Mouse (Mus musculus) embryonic facial prominence, embryonic 10.5 days (tissue): ENCODE measurements around the gene Glrx2. TPM values are rescaled to one million over a fixed set of nuclear protein-coding genes. Genes with fewer than 3 reads are reported as not detected.

ENCODE experiments used
- DNase-seq: peaks from one replicate; pipeline ENCODE4 v3.0.0-alpha.2; 2017; ENCODE audit warnings: low spot score
- H3K27ac ChIP-seq: fragments of 300-500 bp; sonication (generic); replicated peaks from 2 replicates; pipeline ENCODE4 v1.5.1; 2016; ENCODE audit warnings: mild to moderate bottlenecking
- H3K27me3 ChIP-seq: fragments of 300-500 bp; sonication (generic); replicated peaks from 2 replicates; pipeline ENCODE4 v1.6.1; 2016; ENCODE audit warnings: low read depth, mild to moderate bottlenecking; ENCODE audit not compliant: poor library complexity, severe bottlenecking
- H3K36me3 ChIP-seq: fragments of 300-500 bp; sonication (generic); replicated peaks from 2 replicates; pipeline ENCODE4 v1.6.1; 2016; ENCODE audit warnings: mild to moderate bottlenecking, moderate library complexity
- H3K4me1 ChIP-seq: fragments of 300-500 bp; sonication (generic); 2 replicates; pipeline ENCODE4 v1.6.1; 2016
- H3K4me3 ChIP-seq: fragments of 300-500 bp; sonication (generic); 2 replicates; pipeline ENCODE4 v1.5.1; 2016; ENCODE audit warnings: mild to moderate bottlenecking, moderate library complexity
- H3K9me3 ChIP-seq: fragments of 300-500 bp; sonication (generic); 2 replicates; pipeline ENCODE4 v1.6.1; 2016; ENCODE audit warnings: mild to moderate bottlenecking
- WGBS: fragments of 180-500 bp; shearing (Covaris S2); methylation state at CpG from one replicate; pipeline ENCODE4 v1.1.7; 2016; 5-methylcytosine and 5-hydroxymethylcytosine counted together
- polyA plus RNA-seq: library from polyadenylated mRNA; unstranded; fragments of >200 nt; fragmentation: Nextera tagmentation; extraction: Ambion mirVana; gene quantifications from 2 replicates; pipeline ENCODE4 v1.2.1, GENCODE M21; 2016

Gene Glrx2
- polyA plus RNA-seq, 1 experiment from 2014 or later: 79.7 TPM

DNA sequence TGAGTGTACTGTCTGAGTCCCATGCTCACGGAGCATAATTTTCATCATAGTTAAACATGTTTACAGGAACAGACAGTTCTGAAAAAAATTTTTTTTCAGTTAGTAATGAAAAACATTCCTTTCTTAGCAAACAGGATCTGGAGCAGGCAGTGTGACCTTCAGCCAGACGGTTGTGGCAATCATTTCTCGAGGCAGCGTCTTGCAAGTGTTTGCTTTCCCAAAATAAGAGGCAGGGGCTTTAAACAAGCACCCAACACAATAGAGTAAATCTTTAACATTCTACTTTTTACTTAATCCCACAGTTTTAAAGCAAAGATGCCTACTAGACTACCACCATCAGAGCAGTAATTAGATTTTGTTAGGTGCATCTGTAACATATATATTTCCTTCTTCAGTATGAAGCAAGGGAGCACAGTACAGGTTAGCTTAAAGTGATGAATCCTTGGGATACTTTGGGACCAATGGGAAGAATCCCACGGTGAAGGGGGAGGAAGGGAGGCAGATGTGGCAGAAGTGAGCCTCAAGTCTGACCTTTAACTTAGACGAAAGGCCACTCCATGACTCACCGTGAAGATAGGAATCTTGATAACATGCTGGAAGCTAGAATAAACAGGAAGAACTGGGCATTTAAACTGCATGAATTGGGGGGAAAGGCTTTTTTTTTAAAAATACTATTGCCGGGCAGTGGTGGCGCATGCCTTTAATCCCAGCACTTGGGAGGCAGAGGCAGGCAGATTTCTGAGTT, 11.7 kb downstream of the Glrx2 start:
- no peak overlapping the region for H3K4me3 ChIP-seq
- no peak overlapping the region for H3K27ac ChIP-seq
- H3K9me3 ChIP-seq: no peaks in the 10 kb centered on the region
- no peaks in the 10 kb centered on the region for H3K36me3 ChIP-seq
- no peaks in the 10 kb centered on the region for H3K4me1 ChIP-seq
- WGBS: 76% methylated on average over 9 of the region's 9 CpGs
- no peak for DNase-seq
- no peaks in the 10 kb centered on the region for H3K27me3 ChIP-seq

DNA sequence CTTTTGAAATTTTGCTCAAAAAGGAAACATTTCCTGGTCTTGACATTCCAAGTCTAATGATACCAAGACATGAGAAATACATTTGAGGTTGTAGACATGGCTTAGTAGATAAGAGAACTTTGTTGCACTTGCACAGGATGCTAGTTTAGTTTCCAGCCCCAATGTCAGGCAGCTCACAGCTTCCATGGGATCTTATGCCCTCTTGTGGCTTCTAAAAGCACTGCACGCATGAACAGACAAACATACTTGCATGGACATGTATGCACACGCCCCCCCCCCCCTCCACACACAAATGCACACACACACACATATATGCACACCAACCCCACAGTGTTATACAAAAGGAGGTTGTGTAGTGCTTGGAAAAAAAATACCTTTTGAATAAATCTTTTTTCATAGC, 14.8 kb downstream of the Glrx2 start:
- DNase-seq: peak; percentile 27
- no peak overlapping the region for H3K4me3 ChIP-seq
- 73% methylated on average over 2 of the region's 2 CpGs for WGBS
- no peaks in the 10 kb centered on the region for H3K9me3 ChIP-seq
- no peaks in the 10 kb centered on the region for H3K27me3 ChIP-seq
- no peaks in the 10 kb centered on the region for H3K4me1 ChIP-seq
- no peak overlapping the region for H3K27ac ChIP-seq
- H3K36me3 ChIP-seq: no peaks in the 10 kb centered on the region

DNA sequence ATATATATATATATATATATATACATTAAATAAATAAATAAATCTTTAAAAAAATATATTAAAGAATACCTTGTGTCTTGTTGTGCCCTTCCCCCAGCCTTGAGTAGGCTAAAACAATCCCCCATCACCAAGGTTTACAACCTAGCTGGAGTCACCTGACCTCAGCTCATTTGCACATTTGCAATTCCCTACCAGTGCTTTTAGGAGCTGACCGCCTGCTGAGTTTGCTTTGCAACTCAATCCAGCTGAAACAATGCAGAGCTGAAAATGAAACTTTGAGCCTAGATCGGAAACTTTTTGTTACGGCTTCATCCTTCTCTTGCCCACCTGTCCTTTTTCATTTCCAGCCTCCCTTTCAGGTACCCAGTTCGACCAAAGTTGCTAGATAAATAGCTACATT, 15.6 kb downstream of the Glrx2 start:
- Histone ChIP-seq H3K27me3 (no peaks in the 10 kb centered on the region), H3K4me3 (no peak overlapping the region), H3K9me3 (no peaks in the 10 kb centered on the region), H3K36me3 (no peaks in the 10 kb centered on the region), H3K27ac (no peak overlapping the region), H3K4me1 (no peaks in the 10 kb centered on the region)
- 44% methylated on average over 4 of the region's 4 CpGs for WGBS
- no peak for DNase-seq

DNA sequence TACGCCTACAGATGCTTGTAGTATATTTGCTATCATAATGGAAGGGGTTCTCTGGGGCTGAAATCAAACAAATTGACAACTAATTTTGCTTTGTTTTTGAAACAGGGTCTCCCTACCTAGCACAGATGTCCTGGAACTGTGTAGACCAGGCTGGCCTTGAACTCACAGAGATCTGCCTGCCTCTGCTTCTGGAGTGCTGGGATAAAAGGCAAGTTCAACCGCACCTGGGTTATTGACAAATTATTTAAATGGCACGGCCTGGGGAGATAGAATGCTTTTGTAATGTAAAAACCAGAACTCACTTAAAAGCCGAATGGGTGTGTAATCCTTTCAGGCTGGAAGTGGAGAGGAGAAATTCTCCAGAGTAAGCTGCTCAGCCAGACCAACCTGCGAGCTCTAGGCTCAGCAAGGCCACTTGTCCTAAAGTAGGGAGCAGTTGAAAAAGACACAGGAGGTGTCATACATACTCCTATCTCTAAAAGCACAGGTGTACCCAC, 17.8 kb downstream of the Glrx2 start:
- no peak overlapping the region for H3K4me3 ChIP-seq
- no peak for DNase-seq
- no peak overlapping the region for H3K27ac ChIP-seq
- no peaks in the 10 kb centered on the region for H3K36me3 ChIP-seq
- 82% methylated on average over 5 of the region's 5 CpGs for WGBS
- H3K27me3 ChIP-seq: 0 out of 2 replicates have a peak, but pooled peaks cover 4% of the 10 kb centered on the region
- H3K4me1 ChIP-seq: no peaks in the 10 kb centered on the region
- H3K9me3 ChIP-seq: no peaks in the 10 kb centered on the region

DNA sequence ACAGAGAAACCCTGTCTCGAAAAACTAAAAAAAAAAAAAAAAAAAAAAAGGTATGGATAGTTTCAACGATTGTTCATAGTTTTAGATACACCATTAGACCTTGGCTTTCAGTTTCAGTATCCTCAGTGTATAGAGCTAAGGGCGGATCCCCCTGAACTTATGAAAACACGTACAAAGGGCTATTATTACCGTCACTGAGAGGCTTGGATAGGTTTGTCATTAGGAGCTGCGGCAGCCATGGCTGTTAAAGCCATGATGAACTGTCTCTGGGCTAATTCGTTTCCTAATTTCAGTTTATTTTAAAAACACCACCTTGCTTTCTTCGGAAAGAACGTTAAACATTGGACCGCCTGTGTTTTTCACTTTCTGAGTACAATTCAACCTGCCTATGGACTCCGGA, 22.7 kb downstream of the Glrx2 start:
- WGBS: 32% methylated on average over 11 of the region's 11 CpGs
- H3K36me3 ChIP-seq: peaks cover 15% of the 10 kb centered on the region
- no peak for DNase-seq
- peak overlapping the region; percentile 84 for H3K4me3 ChIP-seq
- peak overlapping the region; percentile 93; the same call in 1 of the 2 replicates for H3K27ac ChIP-seq
- H3K27me3 ChIP-seq: 0 out of 2 replicates have a peak, but pooled peaks cover 4% of the 10 kb centered on the region
- peaks cover 7% of the 10 kb centered on the region; the same call in 1 of the 2 replicates for H3K4me1 ChIP-seq
- no peaks in the 10 kb centered on the region for H3K9me3 ChIP-seq

DNA sequence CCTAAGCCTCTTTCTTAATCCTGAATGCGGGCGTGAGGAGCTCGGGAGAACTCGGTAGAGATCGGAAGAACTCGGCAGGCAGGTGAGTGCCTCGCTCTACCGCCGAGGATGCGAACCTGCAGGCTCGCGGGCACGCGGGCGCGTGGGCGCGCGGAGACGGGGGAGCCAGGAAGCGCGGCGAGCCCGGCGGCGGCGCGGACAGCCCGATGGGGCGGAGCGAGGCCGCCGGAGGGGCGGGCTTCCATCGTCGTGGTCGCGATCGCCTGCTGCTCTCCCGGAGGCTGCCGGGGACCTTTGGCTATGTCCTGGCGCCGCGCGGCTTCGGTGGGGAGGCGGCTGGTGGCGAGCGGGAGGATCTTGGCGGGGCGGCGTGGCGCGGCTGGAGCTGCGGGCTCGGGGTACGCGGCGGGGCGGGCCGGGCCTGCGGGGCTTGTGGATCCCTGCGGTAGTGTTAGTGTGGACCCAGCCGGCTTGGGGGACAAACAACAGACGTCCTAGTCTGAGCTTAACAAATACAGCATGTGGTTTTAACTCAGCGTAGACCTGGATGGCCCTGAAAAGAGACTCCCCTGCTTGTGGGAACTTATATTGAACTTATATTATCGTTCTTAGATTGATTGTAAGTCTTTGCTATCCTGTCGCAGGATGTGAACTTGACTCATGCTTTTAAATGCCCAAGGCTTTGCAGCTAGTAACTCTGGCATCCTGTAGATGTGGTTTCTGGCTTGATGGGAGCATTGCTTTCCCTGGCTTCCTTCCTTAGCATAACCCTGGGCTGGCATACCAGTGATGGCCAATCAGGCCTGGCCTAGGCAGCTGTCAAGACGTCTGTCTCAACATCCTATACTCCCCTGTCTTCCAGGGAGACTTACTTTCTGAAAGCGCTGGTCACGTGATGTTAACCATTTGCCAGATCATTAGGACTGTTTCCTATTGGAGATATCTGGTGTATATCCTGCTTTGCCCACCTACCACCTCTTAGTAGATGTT, 23.5 kb downstream of the Glrx2 start:
- 0 out of 2 replicates have a peak, but pooled peaks cover 4% of the 10 kb centered on the region for H3K27me3 ChIP-seq
- H3K36me3 ChIP-seq: peaks cover 24% of the 10 kb centered on the region
- H3K9me3 ChIP-seq: no peaks in the 10 kb centered on the region
- under 1% methylated on average over 71 of the region's 71 CpGs for WGBS
- H3K4me3 ChIP-seq: peak overlapping the region; percentile 84
- peak overlapping the region; percentile 93 for H3K27ac ChIP-seq
- H3K4me1 ChIP-seq: peaks cover 7% of the 10 kb centered on the region; the same call in 1 of the 2 replicates
- peak; percentile 90 for DNase-seq

DNA sequence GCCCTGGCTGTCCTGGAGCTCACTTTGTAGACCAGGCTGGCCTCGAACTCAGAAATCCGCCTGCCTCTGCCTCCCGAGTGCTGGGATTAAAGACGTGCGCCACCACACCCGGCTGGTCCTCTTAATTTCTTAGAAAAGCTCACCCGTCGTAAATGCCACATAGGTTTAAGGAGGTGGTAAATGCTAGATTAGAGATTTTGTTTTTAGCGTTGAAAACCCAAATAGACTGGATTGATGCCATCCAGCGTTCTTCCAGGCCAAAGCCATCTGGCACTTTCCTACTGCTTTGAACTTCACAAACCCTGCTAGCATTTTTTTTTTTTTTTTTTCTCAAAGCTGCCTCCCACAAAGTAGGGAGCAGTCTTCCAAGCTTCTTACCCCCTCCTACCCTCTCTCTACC, 24.4 kb downstream of the Glrx2 start:
- Histone ChIP-seq H3K4me1 (peaks cover 7% of the 10 kb centered on the region; the same call in 1 of the 2 replicates), H3K36me3 (peaks cover 32% of the 10 kb centered on the region), H3K27me3 (0 out of 2 replicates have a peak, but pooled peaks cover 4% of the 10 kb centered on the region), H3K4me3 (no peak overlapping the region), H3K27ac (no peak overlapping the region), H3K9me3 (no peaks in the 10 kb centered on the region)
- DNase-seq: no peak
- 93% methylated on average over 10 of the region's 10 CpGs for WGBS

DNA sequence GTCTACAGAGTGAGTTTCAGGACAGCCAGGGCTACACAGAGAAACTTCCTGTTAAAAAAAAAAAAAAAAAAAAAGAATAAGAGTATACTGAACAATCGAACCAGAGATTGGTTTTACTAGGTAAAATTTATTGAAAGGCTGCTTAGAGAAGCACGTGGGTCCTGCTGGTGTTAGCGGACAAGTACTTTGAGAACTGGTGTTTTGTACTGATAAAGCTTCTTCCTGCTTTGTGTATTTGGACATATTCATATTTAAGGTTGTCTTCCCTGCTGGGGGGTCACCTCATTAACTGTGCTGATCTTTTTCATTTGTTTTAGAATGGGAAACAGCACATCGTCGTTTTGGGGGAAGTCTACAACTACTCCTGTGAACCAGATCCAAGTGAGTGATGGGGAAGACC, 25.2 kb downstream of the Glrx2 start:
- WGBS: 92% methylated on average over 5 of the region's 5 CpGs

DNA sequence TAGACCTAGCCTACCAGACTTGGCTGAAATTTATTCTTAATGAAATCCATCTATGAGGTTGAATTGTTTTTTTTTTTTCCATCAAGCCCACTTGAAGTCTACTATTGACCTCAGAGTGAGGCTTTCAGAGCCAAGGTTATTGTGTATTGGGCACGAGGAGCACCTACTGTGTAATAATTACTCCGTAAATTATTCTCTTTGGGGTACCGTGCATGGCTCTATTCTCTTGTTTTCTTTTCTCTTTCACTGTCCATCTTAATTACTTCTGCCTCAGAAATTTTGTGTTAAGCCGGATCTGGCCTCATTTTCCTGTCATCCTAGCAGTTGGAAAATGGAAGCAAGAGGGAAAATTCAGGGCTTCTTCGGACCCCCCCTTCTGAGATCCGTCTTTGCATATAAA, 26.0 kb downstream of the Glrx2 start:
- 73% methylated on average over 6 of the region's 6 CpGs for WGBS
- Histone ChIP-seq H3K27me3 (0 out of 2 replicates have a peak, but pooled peaks cover 4% of the 10 kb centered on the region), H3K4me3 (no peak overlapping the region), H3K27ac (no peak overlapping the region), H3K4me1 (peaks cover 7% of the 10 kb centered on the region; the same call in 1 of the 2 replicates), H3K9me3 (no peaks in the 10 kb centered on the region), H3K36me3 (peaks cover 46% of the 10 kb centered on the region)
- no peak for DNase-seq

More for the DNA sequence above, 25.2 kb downstream of the Glrx2 start:
- 0 out of 2 replicates have a peak, but pooled peaks cover 4% of the 10 kb centered on the region for H3K27me3 ChIP-seq
- H3K36me3 ChIP-seq: peaks cover 38% of the 10 kb centered on the region
- no peaks in the 10 kb centered on the region for H3K9me3 ChIP-seq
- no peak overlapping the region for H3K27ac ChIP-seq
- no peak overlapping the region for H3K4me3 ChIP-seq
- no peak for DNase-seq
- H3K4me1 ChIP-seq: peaks cover 7% of the 10 kb centered on the region; the same call in 1 of the 2 replicates

DNA sequence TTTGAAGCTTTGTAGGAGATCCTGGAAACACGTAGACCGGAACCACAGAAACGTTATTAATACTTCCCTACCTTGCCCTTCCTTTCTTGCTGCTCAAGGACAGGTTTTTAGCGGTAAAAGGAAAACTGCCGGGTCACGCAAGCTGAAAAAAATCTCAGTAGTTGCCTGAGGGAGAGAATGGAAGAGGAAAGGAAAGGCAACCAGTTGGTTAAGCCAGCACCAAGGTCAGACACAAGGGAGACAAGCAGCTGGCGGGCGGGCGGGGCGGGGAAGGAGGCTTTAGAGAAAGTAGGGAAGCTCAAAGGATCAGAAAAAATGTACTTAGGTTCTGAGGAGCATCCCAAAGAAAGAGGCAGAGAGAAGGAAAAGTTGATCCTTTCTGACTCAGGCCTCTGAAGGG, 29.7 kb downstream of the Glrx2 start:
- DNase-seq: no peak
- Histone ChIP-seq H3K9me3 (no peaks in the 10 kb centered on the region), H3K4me1 (0 out of 2 replicates have a peak, but pooled peaks cover 2% of the 10 kb centered on the region), H3K4me3 (no peak overlapping the region), H3K27ac (no peak overlapping the region), H3K36me3 (peaks cover 60% of the 10 kb centered on the region), H3K27me3 (no peaks in the 10 kb centered on the region)
- 86% methylated on average over 10 of the region's 10 CpGs for WGBS

DNA sequence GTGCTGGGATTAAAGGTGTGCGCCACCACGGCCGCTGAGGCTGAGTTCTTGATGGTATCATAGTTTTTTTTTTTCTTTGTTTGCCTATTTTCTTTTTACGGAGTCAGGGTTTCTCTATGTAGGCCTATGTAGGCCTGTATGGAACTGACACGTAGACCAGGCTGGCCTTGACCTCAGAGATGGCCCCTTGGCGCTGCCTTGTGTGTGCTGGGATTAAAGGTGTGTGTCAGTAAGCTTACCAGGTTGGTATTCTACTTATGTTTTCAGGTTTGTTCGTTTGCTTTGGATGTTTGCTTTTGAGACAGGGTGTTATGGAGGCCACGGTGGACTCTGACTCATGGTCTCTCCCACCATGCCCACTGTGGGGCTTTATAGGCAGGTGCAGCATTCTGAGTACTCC, 46.0 kb downstream of the Glrx2 start:
- H3K4me3 ChIP-seq: no peak overlapping the region
- no peak for DNase-seq
- 96% methylated on average over 8 of the region's 8 CpGs for WGBS
- peaks cover 83% of the 10 kb centered on the region for H3K36me3 ChIP-seq
- no peaks in the 10 kb centered on the region for H3K4me1 ChIP-seq
- no peak overlapping the region for H3K27ac ChIP-seq
- H3K9me3 ChIP-seq: no peaks in the 10 kb centered on the region
- no peaks in the 10 kb centered on the region for H3K27me3 ChIP-seq

DNA sequence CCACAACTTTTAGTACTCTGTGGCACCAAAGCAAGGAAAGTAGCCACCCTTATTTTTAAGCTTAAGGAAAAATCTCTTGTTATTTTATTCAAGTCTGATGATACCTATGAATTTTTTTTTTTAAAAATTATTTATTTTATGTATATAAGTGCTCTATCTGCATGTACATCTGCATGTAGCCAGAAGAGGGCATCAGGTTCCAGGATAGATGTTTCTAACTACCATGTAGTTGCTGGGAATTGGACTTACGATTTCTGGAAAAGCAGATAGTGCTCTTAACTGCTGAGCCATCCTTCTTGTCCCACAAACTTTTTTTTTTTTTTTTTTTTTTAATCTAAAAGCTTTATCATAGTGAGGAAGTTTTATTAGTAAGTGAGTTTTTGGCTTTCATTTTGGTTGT, 48.3 kb downstream of the Glrx2 start:
- no peak overlapping the region for H3K27ac ChIP-seq
- WGBS: 85% methylated on average over 1 of the region's 1 CpGs
- peaks cover 61% of the 10 kb centered on the region for H3K36me3 ChIP-seq
- H3K4me1 ChIP-seq: no peaks in the 10 kb centered on the region
- no peaks in the 10 kb centered on the region for H3K9me3 ChIP-seq
- no peak for DNase-seq
- no peaks in the 10 kb centered on the region for H3K27me3 ChIP-seq
- H3K4me3 ChIP-seq: no peak overlapping the region
